Mouse (Mus musculus): Measurements from ENCODE around the gene Adamts1. TPM values are rescaled to one million over a fixed set of nuclear protein-coding genes. Genes with fewer than 3 reads are reported as not detected.

Adamts1 gene
- polyA plus RNA-seq, 1 experiment from 2014 or later, result 12.7 TPM

- no peaks in the 10 kb centered on the region for H3K27me3 ChIP-seq (ENCODE audit: control insufficient read depth, insufficient read depth, low read length)
- H3K27ac ChIP-seq, result no peak overlapping the region
- ATAC-seq (ENCODE audit: low FRiP score) (peak; percentile 93), DNase-seq (ENCODE audit: low spot score) (peak; percentile 73)
- H3K36me3 ChIP-seq (replicated peaks; ENCODE audit: control insufficient read depth, insufficient read depth), result no peaks in the 10 kb centered on the region
- H3K4me1 ChIP-seq (replicated peaks; ENCODE audit: control insufficient read depth, insufficient read depth, low read length), result no peaks in the 10 kb centered on the region
- H3K9ac ChIP-seq, result no peak overlapping the region
- 59% methylated on average over 16 of the region's 16 CpGs for WGBS
- H3K4me3 ChIP-seq (replicated peaks; ENCODE audit: low read length), result no peak overlapping the region
- no peaks in the 10 kb centered on the region for H3K9me3 ChIP-seq (ENCODE audit: control insufficient read depth, low read length)
- H3K4me2 ChIP-seq (replicated peaks), result 0 out of 2 replicates have a peak overlapping the region, but pooled peaks have one; percentile 3
These were observed 55.1 kb downstream of the Adamts1 start for GRCm38 (mm10) chr16:85747589-85748360.

GRCm38 (mm10) chr16:85746386-85746785 is 56.5 kb downstream of the Adamts1 start:
- no peaks in the 10 kb centered on the region for H3K36me3 ChIP-seq (replicated peaks; ENCODE audit: control insufficient read depth, insufficient read depth)
- no peak overlapping the region for H3K9ac ChIP-seq
- H3K4me3 ChIP-seq (replicated peaks; ENCODE audit: low read length), result no peak overlapping the region
- H3K4me2 ChIP-seq (replicated peaks), result no peak overlapping the region
- H3K27ac ChIP-seq, result no peak overlapping the region
- DNase-seq (ENCODE audit: low spot score) (no peak), ATAC-seq (ENCODE audit: low FRiP score) (no peak)
- no peaks in the 10 kb centered on the region for H3K27me3 ChIP-seq (ENCODE audit: control insufficient read depth, insufficient read depth, low read length)
- 85% methylated on average over 3 of the region's 3 CpGs for WGBS
- H3K9me3 ChIP-seq (ENCODE audit: control insufficient read depth, low read length), result no peaks in the 10 kb centered on the region
- H3K4me1 ChIP-seq (replicated peaks; ENCODE audit: control insufficient read depth, insufficient read depth, low read length), result no peaks in the 10 kb centered on the region

Other genes with a start within 250 kb of the Adamts1 start
- gene Cyyr1, start 249.7 kb downstream of the Adamts1 start, polyA plus RNA-seq (2014; fragmentation: Nextera tagmentation; extraction: Ambion mirVana), result 2.8 and 3.8 TPM in 2 replicates
- 4.6 TPM in 2 replicates for gene Adamts5, start 98.7 kb upstream of the Adamts1 start, polyA plus RNA-seq (2014; fragmentation: Nextera tagmentation; extraction: Ambion mirVana)

All from hindbrain, embryonic 14.5 days (tissue).